Mouse (Mus musculus): ENCODE measurements around the gene Trpm6.

The Trpm6 gene

DNA sequence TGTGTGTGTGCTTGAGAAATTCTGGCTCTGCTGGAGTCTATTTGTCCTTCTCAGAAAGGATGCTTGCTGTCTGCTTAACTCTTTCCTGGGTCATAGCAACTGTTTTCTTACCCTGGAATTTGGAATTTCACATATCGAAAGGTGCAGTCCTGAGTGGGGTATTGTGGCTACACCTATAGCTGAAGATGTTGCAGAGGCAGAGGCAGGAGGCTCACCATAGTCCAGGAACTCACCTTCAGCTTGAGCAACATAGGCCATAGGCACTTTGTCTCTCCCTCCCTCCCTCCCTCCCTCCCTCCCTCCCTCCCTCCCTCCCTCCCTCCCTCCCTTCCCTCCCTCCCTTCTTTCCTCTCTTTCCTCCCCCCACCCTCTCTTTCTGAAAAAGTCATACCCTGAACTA, 139.8 kb downstream of the Trpm6 start:
- DNase-seq (ENCODE audit: low read depth) = no peak

GRCm38 (mm10) chr19:18890216-18890615, 140.4 kb downstream of the Trpm6 start:
- DNase-seq (ENCODE audit: low read depth) = no peak

GRCm38 (mm10) chr19:18898238-18898637, 148.5 kb downstream of the Trpm6 start:
- no peak for DNase-seq (ENCODE audit: low read depth)

DNA sequence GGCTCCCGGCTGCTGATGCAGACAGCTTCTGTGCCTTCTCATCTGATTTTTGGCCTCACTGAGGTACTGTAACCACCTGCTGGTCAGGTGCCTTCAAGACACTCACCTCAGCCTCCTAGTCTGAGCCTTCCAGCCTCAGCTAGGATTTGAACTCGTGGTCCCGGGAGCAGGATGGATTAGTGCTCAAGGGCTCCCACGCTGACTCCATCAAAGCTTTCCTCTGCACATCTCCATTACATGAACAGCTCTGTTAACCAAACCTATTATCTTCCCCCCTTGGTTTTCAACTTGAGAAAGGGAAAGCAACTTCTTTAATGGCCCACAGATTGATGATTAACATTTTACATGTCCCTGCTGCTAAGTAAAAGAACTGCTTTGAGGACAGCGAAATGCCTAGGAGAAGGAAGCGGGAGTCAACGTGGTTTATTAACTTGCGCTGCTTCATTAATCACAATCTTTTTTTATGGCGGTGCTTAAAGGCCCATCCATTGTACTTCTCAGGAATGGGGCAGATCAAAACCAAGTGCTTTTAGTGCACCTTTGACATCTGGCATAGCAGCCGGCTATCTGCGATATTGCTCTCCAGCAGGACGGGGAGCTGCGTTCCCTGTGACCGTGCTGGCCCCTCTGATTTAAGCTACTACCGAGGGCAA, 152.4 kb downstream of the Trpm6 start:
- no peak for DNase-seq (ENCODE audit: low read depth)

DNA sequence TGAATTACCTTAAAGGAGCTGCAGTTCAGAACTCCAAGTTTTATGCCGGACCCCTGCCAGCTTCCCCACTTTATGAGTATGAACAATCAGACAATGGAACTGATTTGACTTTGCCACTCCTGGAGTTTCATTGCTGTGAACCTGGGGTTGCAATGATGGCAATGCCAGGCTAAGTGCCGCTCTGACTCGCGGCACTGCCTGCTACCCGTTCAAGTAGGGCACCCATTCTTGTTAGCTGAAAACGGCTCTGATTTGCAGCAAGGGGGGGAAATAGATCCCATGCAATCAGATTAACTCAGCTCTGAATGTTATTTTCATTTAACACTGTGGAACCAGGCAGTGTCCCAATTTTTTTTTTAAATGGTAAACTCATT, 152.9 kb downstream of the Trpm6 start:
- no peak for DNase-seq (ENCODE audit: low read depth)

DNA sequence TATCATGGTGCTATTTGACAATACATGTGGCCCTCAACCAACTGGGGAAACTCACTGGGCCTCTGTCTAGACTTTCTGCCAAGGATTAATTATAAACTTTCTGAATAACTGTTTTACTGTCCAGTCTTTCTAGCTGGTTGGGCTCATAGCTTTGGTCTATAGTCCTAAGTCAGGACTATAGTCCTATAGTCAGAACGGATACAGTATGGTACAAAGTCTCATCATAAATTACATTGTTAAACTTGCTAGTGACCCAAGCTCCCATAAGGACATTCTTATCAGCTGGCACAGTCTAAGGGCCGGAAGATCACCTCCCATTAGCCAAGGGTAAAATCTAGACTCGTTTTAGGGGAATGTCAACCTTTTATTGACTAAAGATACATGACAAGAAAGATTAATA, 155.7 kb downstream of the Trpm6 start:
- DNase-seq (ENCODE audit: low read depth) = no peak

GRCm38 (mm10) chr19:18909641-18910040, 159.9 kb downstream of the Trpm6 start:
- DNase-seq (ENCODE audit: low read depth) = no peak

- DNase-seq (ENCODE audit: low read depth) = no peak
Observed at GRCm38 (mm10) chr19:18911755-18912340, 162.1 kb downstream of the Trpm6 start.

- no peak for DNase-seq (ENCODE audit: low read depth)
Observed at GRCm38 (mm10) chr19:18941391-18941790, 191.6 kb downstream of the Trpm6 start.
